Mouse (Mus musculus): Measurements from ENCODE around the gene Klhl26. TPM values are rescaled to one million over a fixed set of nuclear protein-coding genes. Genes with fewer than 3 reads are reported as not detected.

Gene Klhl26
- polyA plus RNA-seq, 1 experiment from 2014 or later, result 22.5 TPM

GRCm38 (mm10) chr8:70431213-70431612, 45.6 kb downstream of the Klhl26 start:
- Histone ChIP-seq H3K27ac (no peak overlapping the region), H3K9ac (no peak overlapping the region), H3K4me1 (no peaks in the 10 kb centered on the region), H3K27me3 (replicated peaks) (no peaks in the 10 kb centered on the region), H3K4me3 (no peak overlapping the region), H3K4me2 (replicated peaks) (no peak overlapping the region), H3K9me3 (no peaks in the 10 kb centered on the region), H3K36me3 (no peaks in the 10 kb centered on the region)
- WGBS, result 97% methylated on average over 4 of the region's 4 CpGs
- ATAC-seq (ENCODE audit: low FRiP score, low read depth), result no peak

- H3K4me2 ChIP-seq (replicated peaks), result no peak overlapping the region
- H3K9ac ChIP-seq, result no peak overlapping the region
- no peaks in the 10 kb centered on the region for H3K9me3 ChIP-seq
- 91% methylated on average over 2 of the region's 2 CpGs for WGBS
- no peaks in the 10 kb centered on the region for H3K36me3 ChIP-seq
- no peaks in the 10 kb centered on the region for H3K27me3 ChIP-seq (replicated peaks)
- no peak overlapping the region for H3K27ac ChIP-seq
- H3K4me1 ChIP-seq, result no peaks in the 10 kb centered on the region
- no peak for ATAC-seq (ENCODE audit: low FRiP score, low read depth)
- no peak overlapping the region for H3K4me3 ChIP-seq
Observed at GRCm38 (mm10) chr8:70426300-70426907, 50.4 kb downstream of the Klhl26 start.

GRCm38 (mm10) chr8:70422722-70423121, 54.0 kb downstream of the Klhl26 start:
- Histone ChIP-seq H3K9ac (no peak overlapping the region), H3K36me3 (no peaks in the 10 kb centered on the region), H3K4me1 (0 out of 2 replicates have a peak, but pooled peaks cover 9% of the 10 kb centered on the region), H3K4me2 (replicated peaks) (no peak overlapping the region), H3K4me3 (no peak overlapping the region), H3K27ac (no peak overlapping the region), H3K9me3 (no peaks in the 10 kb centered on the region), H3K27me3 (replicated peaks) (no peaks in the 10 kb centered on the region)
- 89% methylated on average over 2 of the region's 2 CpGs for WGBS
- no peak for ATAC-seq (ENCODE audit: low FRiP score, low read depth)

GRCm38 (mm10) chr8:70421349-70422104, 55.2 kb downstream of the Klhl26 start:
- Histone ChIP-seq H3K27ac (no peak overlapping the region), H3K4me2 (replicated peaks) (no peak overlapping the region), H3K4me3 (no peak overlapping the region), H3K9me3 (no peaks in the 10 kb centered on the region), H3K9ac (no peak overlapping the region), H3K27me3 (replicated peaks) (no peaks in the 10 kb centered on the region), H3K36me3 (no peaks in the 10 kb centered on the region), H3K4me1 (peaks cover 16% of the 10 kb centered on the region)
- WGBS, result 85% methylated on average over 18 of the region's 18 CpGs
- ATAC-seq (ENCODE audit: low FRiP score, low read depth), result no peak

- H3K36me3 ChIP-seq, result no peaks in the 10 kb centered on the region
- no peak overlapping the region for H3K4me3 ChIP-seq
- no peak for ATAC-seq (ENCODE audit: low FRiP score, low read depth)
- 85% methylated on average over 11 of the region's 11 CpGs for WGBS
- no peak overlapping the region for H3K9ac ChIP-seq
- peaks cover 25% of the 10 kb centered on the region for H3K4me1 ChIP-seq
- no peaks in the 10 kb centered on the region for H3K9me3 ChIP-seq
- H3K27me3 ChIP-seq (replicated peaks), result no peaks in the 10 kb centered on the region
- H3K27ac ChIP-seq, result no peak overlapping the region
- no peak overlapping the region for H3K4me2 ChIP-seq (replicated peaks)
Observed at GRCm38 (mm10) chr8:70419879-70420643, 56.7 kb downstream of the Klhl26 start.

GRCm38 (mm10) chr8:70418954-70419353, 57.8 kb downstream of the Klhl26 start:
- H3K9ac ChIP-seq, result no peak overlapping the region
- no peak overlapping the region for H3K4me3 ChIP-seq
- WGBS, result 78% methylated on average over 14 of the region's 14 CpGs
- no peak overlapping the region for H3K27ac ChIP-seq
- H3K27me3 ChIP-seq (replicated peaks), result no peaks in the 10 kb centered on the region
- H3K36me3 ChIP-seq, result no peaks in the 10 kb centered on the region
- no peak overlapping the region for H3K4me2 ChIP-seq (replicated peaks)
- no peak for ATAC-seq (ENCODE audit: low FRiP score, low read depth)
- H3K9me3 ChIP-seq, result no peaks in the 10 kb centered on the region
- H3K4me1 ChIP-seq, result peaks cover 25% of the 10 kb centered on the region

- H3K36me3 ChIP-seq, result 0 out of 2 replicates have a peak, but pooled peaks cover 5% of the 10 kb centered on the region
- H3K27me3 ChIP-seq (replicated peaks), result no peaks in the 10 kb centered on the region
- H3K4me1 ChIP-seq, result peaks cover 25% of the 10 kb centered on the region
- H3K27ac ChIP-seq, result no peak overlapping the region
- H3K9me3 ChIP-seq, result no peaks in the 10 kb centered on the region
- H3K9ac ChIP-seq, result no peak overlapping the region
- 63% methylated on average over 10 of the region's 10 CpGs for WGBS
- H3K4me3 ChIP-seq, result no peak overlapping the region
- no peak overlapping the region for H3K4me2 ChIP-seq (replicated peaks)
- no peak for ATAC-seq (ENCODE audit: low FRiP score, low read depth)
Observed at GRCm38 (mm10) chr8:70417914-70418313, 58.9 kb downstream of the Klhl26 start.

- H3K4me1 ChIP-seq, result peaks cover 25% of the 10 kb centered on the region
- 54% methylated on average over 6 of the region's 6 CpGs for WGBS
- 0 out of 2 replicates have a peak overlapping the region, but pooled peaks have one; percentile 22 for H3K9ac ChIP-seq
- H3K9me3 ChIP-seq, result no peaks in the 10 kb centered on the region
- H3K27ac ChIP-seq, result no peak overlapping the region
- no peaks in the 10 kb centered on the region for H3K27me3 ChIP-seq (replicated peaks)
- ATAC-seq (ENCODE audit: low FRiP score, low read depth), result no peak
- no peak overlapping the region for H3K4me2 ChIP-seq (replicated peaks)
- H3K36me3 ChIP-seq, result 0 out of 2 replicates have a peak, but pooled peaks cover 8% of the 10 kb centered on the region
- no peak overlapping the region for H3K4me3 ChIP-seq
Observed at GRCm38 (mm10) chr8:70416941-70417340, 59.8 kb downstream of the Klhl26 start.

GRCm38 (mm10) chr8:70415540-70416451, 61.0 kb downstream of the Klhl26 start:
- Histone ChIP-seq H3K27ac (no peak overlapping the region; the same call in 1 of the 2 replicates), H3K27me3 (replicated peaks) (no peaks in the 10 kb centered on the region), H3K36me3 (peaks cover 8% of the 10 kb centered on the region; the same call in 1 of the 2 replicates), H3K4me3 (no peak overlapping the region), H3K9ac (no peak overlapping the region), H3K4me2 (replicated peaks) (0 out of 2 replicates have a peak overlapping the region, but pooled peaks have one; percentile 10), H3K4me1 (peaks cover 22% of the 10 kb centered on the region), H3K9me3 (no peaks in the 10 kb centered on the region)
- peak; percentile 68 for ATAC-seq (ENCODE audit: low FRiP score, low read depth)
- WGBS, result 68% methylated on average over 8 of the region's 8 CpGs

- Histone ChIP-seq H3K9me3 (no peaks in the 10 kb centered on the region), H3K36me3 (peaks cover 8% of the 10 kb centered on the region; the same call in 1 of the 2 replicates), H3K4me3 (no peak overlapping the region), H3K4me2 (replicated peaks) (no peak overlapping the region), H3K9ac (no peak overlapping the region), H3K27me3 (replicated peaks) (no peaks in the 10 kb centered on the region), H3K27ac (no peak overlapping the region), H3K4me1 (peaks cover 25% of the 10 kb centered on the region)
- WGBS, result 91% methylated on average over 6 of the region's 6 CpGs
- no peak for ATAC-seq (ENCODE audit: low FRiP score, low read depth)
Observed at GRCm38 (mm10) chr8:70414310-70414946, 62.3 kb downstream of the Klhl26 start.

- Histone ChIP-seq H3K36me3 (peaks cover 8% of the 10 kb centered on the region; the same call in 1 of the 2 replicates), H3K9me3 (no peaks in the 10 kb centered on the region), H3K4me1 (peaks cover 26% of the 10 kb centered on the region), H3K4me3 (no peak overlapping the region), H3K9ac (no peak overlapping the region), H3K4me2 (replicated peaks) (no peak overlapping the region), H3K27ac (no peak overlapping the region), H3K27me3 (replicated peaks) (no peaks in the 10 kb centered on the region)
- 95% methylated on average over 5 of the region's 5 CpGs for WGBS
- no peak for ATAC-seq (ENCODE audit: low FRiP score, low read depth)
Observed at GRCm38 (mm10) chr8:70410281-70410680, 66.5 kb downstream of the Klhl26 start.

Data from neural tube, embryonic 12.5 days (tissue).